29 mouse cellular contexts compared by ENCODE assay signal in genomic region chr9:90216259-90217001, GRCm38 (mm10). TPM values are rescaled to one million over a fixed set of nuclear protein-coding genes. Genes with fewer than 3 reads are reported as not detected.
DNase-seq lines count a peak whose midpoint lies in the region; ATAC-seq and TF ChIP-seq lines count a peak whose summit lies in the region.
"Had no signal": no experiment of that assay in that cellular context is flagged by ENCODE, and none has a peak within 500 bp of the region (broad histone marks: within the 10 kb centered on the region; RNA-seq: fewer than 3 reads in every experiment).

No protein-coding gene starts in this region.

- H3K4me2 ChIP-seq in liver, embryonic 12.5 days, result no peak overlapping the region
- H3K4me2 ChIP-seq in liver, postnatal 0 days (ENCODE audit: low read depth, low read length), result no peak overlapping the region
- no peak overlapping the region for H3K4me2 ChIP-seq in stomach, postnatal 0 days (replicated peaks; ENCODE audit: low read depth)
- H3K4me2 ChIP-seq: embryonic facial prominence, embryonic 13.5 days; forebrain, embryonic 13.5 days; limb, embryonic 15.5 days; lung, embryonic 15.5 days; neural tube, embryonic 13.5 days had no signal

- peaks cover 54% of the 10 kb centered on the region for H3K36me3 ChIP-seq in liver, adult 2 months (ENCODE audit: control insufficient read depth, insufficient read depth, low read length)
- H3K36me3 ChIP-seq in liver, embryonic 12.5 days, result peaks cover 95% of the 10 kb centered on the region
- H3K36me3 ChIP-seq in liver, postnatal 0 days (replicated peaks; ENCODE audit: insufficient read depth, low read length), result peaks cover 84% of the 10 kb centered on the region
- peaks cover 21% of the 10 kb centered on the region for H3K36me3 ChIP-seq in stomach, postnatal 0 days (ENCODE audit: control insufficient read depth, insufficient read depth, low read length)

- peak overlapping the region; percentile 32 for H3K27ac ChIP-seq in liver, adult 2 months (replicated peaks; ENCODE audit: insufficient read depth, low read depth, low read length)
- no peak overlapping the region for H3K27ac ChIP-seq in liver, embryonic 12.5 days
- H3K27ac ChIP-seq in liver, postnatal 0 days (ENCODE audit: low read depth), result 0 out of 2 replicates have a peak overlapping the region, but pooled peaks have one; percentile 3
- H3K27ac ChIP-seq in stomach, postnatal 0 days (replicated peaks), result no peak overlapping the region
- H3K27ac ChIP-seq: embryonic facial prominence, embryonic 13.5 days; forebrain, embryonic 13.5 days; hindbrain, embryonic 10.5 days; kidney, postnatal 0 days; left cerebral cortex, adult 2 months; limb, embryonic 15.5 days; lung, embryonic 15.5 days; neural tube, embryonic 13.5 days had no signal

- H3K9ac ChIP-seq in liver, adult 2 months (ENCODE audit: low read depth, low read length), result no peak overlapping the region
- H3K9ac ChIP-seq in liver, embryonic 12.5 days, result no peak overlapping the region
- no peak overlapping the region for H3K9ac ChIP-seq in liver, postnatal 0 days (replicated peaks)
- no peak overlapping the region for H3K9ac ChIP-seq in stomach, postnatal 0 days (ENCODE audit: low read length)
- H3K9ac ChIP-seq: embryonic facial prominence, embryonic 13.5 days; forebrain, embryonic 13.5 days; limb, embryonic 15.5 days; lung, embryonic 15.5 days; neural tube, embryonic 13.5 days had no signal

- TF ChIP-seq EP300 in liver, postnatal 0 days (IDR thresholded peaks at IDR 0.05; ENCODE audit: low read depth), result no peak
- TF ChIP-seq EP300 in stomach, postnatal 0 days (optimal IDR thresholded peaks at IDR 0.05), result no peak

- H3K4me1 ChIP-seq in liver, adult 2 months (ENCODE audit: control insufficient read depth, insufficient read depth, low read length), result no peaks in the 10 kb centered on the region; the same call in 1 of the 2 replicates
- H3K4me1 ChIP-seq in liver, embryonic 12.5 days, result peaks cover 18% of the 10 kb centered on the region; the same call in 1 of the 2 replicates
- H3K4me1 ChIP-seq in liver, postnatal 0 days (ENCODE audit: insufficient read depth), result no peaks in the 10 kb centered on the region
- no peaks in the 10 kb centered on the region for H3K4me1 ChIP-seq in stomach, postnatal 0 days (replicated peaks; ENCODE audit: control insufficient read depth, insufficient read depth)
- H3K4me1 ChIP-seq: embryonic facial prominence, embryonic 13.5 days; forebrain, embryonic 13.5 days; hindbrain, embryonic 10.5 days; limb, embryonic 15.5 days; lung, embryonic 15.5 days; neural tube, embryonic 13.5 days had no signal

- no peaks in the 10 kb centered on the region for H3K27me3 ChIP-seq in liver, adult 2 months (ENCODE audit: control insufficient read depth, insufficient read depth, low read length)
- no peaks in the 10 kb centered on the region for H3K27me3 ChIP-seq in liver, embryonic 12.5 days (replicated peaks)
- H3K27me3 ChIP-seq in liver, postnatal 0 days (ENCODE audit: insufficient read depth, low read length), result no peaks in the 10 kb centered on the region
- no peaks in the 10 kb centered on the region for H3K27me3 ChIP-seq in stomach, postnatal 0 days (ENCODE audit: control insufficient read depth, insufficient read depth, low read length)
- H3K27me3 ChIP-seq: embryonic facial prominence, embryonic 13.5 days; forebrain, embryonic 13.5 days; limb, embryonic 15.5 days; lung, embryonic 15.5 days; neural tube, embryonic 13.5 days; Patski had no signal

- TF ChIP-seq CTCF in liver, adult 2 months (IDR thresholded peaks at IDR 0.05; ENCODE audit: low read depth, low read length), result no peak
- TF ChIP-seq CTCF in liver, postnatal 0 days (IDR thresholded peaks at IDR 0.05; ENCODE audit: low read depth), result no peak
- TF ChIP-seq CTCF in stomach, postnatal 0 days (IDR thresholded peaks at IDR 0.05; ENCODE audit: low read depth), result no peak

- no peaks in the 10 kb centered on the region for H3K9me3 ChIP-seq in liver, embryonic 12.5 days (replicated peaks)
- H3K9me3 ChIP-seq in liver, postnatal 0 days (ENCODE audit: low read length), result no peaks in the 10 kb centered on the region
- no peaks in the 10 kb centered on the region for H3K9me3 ChIP-seq in stomach, postnatal 0 days (ENCODE audit: control insufficient read depth, low read length)
- H3K9me3 ChIP-seq: embryonic facial prominence, embryonic 13.5 days; forebrain, embryonic 13.5 days; hindbrain, embryonic 10.5 days; limb, embryonic 15.5 days; lung, embryonic 15.5 days; neural tube, embryonic 13.5 days had no signal

- DNase-seq in frontal cortex, postnatal 25 days (ENCODE audit: low spot score in 2 of 2), result no peak
- DNase-seq in liver, adult 2 months (ENCODE audit: extremely low read depth, low read depth, low spot score), result no peak
- DNase-seq in ZHBTc4 (ENCODE audit: low read depth, low spot score), result peak; percentile 35
- no peak for DNase-seq in liver, postnatal 0 days
- no peak for DNase-seq in stomach, postnatal 0 days (ENCODE audit: low spot score)
- DNase-seq in left cerebral cortex, adult 11 months (ENCODE audit: low spot score), result no peak
- DNase-seq: adrenal gland, adult 8-10 months; cerebellum, adult 8-10 months; cerebellum, postnatal 36 days; embryo, embryonic 11 days; gastrocnemius, postnatal 14 days; kidney, adult 2 months; layer of hippocampus, adult 9-11 months; left cerebral cortex, postnatal 4 days; lung, postnatal 36 days; midbrain, embryonic 14.5 days had no signal

- WGBS in liver, adult 2 months, result 57% methylated on average over 11 of the region's 11 CpGs
- WGBS in liver, embryonic 12.5 days (ENCODE audit: insufficient replicate concordance), result 72% methylated on average over 11 of the region's 11 CpGs
- 71% methylated on average over 11 of the region's 11 CpGs for WGBS in liver, postnatal 0 days (ENCODE audit: insufficient replicate concordance)
- WGBS in stomach, postnatal 0 days, result 75% methylated on average over 11 of the region's 11 CpGs

- no peaks in the 10 kb centered on the region; the same call in 1 of the 2 replicates for H3K79me2 ChIP-seq in liver, adult 2 months (ENCODE audit: control insufficient read depth, insufficient read depth, low read length)

- TF ChIP-seq POLR2A in liver, adult 2 months (IDR thresholded peaks at IDR 0.05; ENCODE audit: extremely low read depth, insufficient read depth, low read length), result no peak

- ATAC-seq in frontal cortex, adult (ENCODE audit: low TSS enrichment), result peak; percentile 42
- no peak for ATAC-seq in liver, embryonic 12.5 days
- ATAC-seq in liver, postnatal 0 days, result peak; percentile 27
- ATAC-seq in stomach, postnatal 0 days (ENCODE audit: low FRiP score, low TSS enrichment), result no peak
- ATAC-seq: forebrain, embryonic 13.5 days; Patski had no signal

- no peak overlapping the region for H3K4me3 ChIP-seq in liver, adult 2 months (ENCODE audit: insufficient read depth, low read depth, low read length)
- no peak overlapping the region for H3K4me3 ChIP-seq in liver, embryonic 12.5 days
- no peak overlapping the region for H3K4me3 ChIP-seq in liver, postnatal 0 days (ENCODE audit: low read depth, low read length)
- H3K4me3 ChIP-seq in stomach, postnatal 0 days (ENCODE audit: low read depth, low read length), result no peak overlapping the region
- H3K4me3 ChIP-seq: embryonic facial prominence, embryonic 13.5 days; erythroblast, embryonic 14.5 days; forebrain, embryonic 13.5 days; hindbrain, embryonic 10.5 days; left cerebral cortex, adult 2 months; limb, embryonic 15.5 days; lung, embryonic 15.5 days; neural tube, embryonic 13.5 days had no signal

RNA-seq across cellular contexts. Expression of gene Adamts7, which starts 53.6 kb away (rescaled TPM):
- total RNA-seq in liver, adult 2 months (2014; rRNA removed), result 2.7 and 5.1 TPM in 2 replicates
- 11.0 and 21.8 TPM in 2 replicates for polyA plus RNA-seq in liver, adult 2 months (2012; rRNA removed)
- polyA plus RNA-seq in liver, embryonic 12.5 days (2016; fragmentation: Nextera tagmentation; extraction: Ambion mirVana), result 1.4 and 1.5 TPM in 2 replicates
- 1.6 and 2.0 TPM in 2 replicates for polyA plus RNA-seq in liver, postnatal 0 days (2015; fragmentation: Nextera tagmentation; extraction: Ambion mirVana)
- 2.7 and 3.2 TPM in 2 replicates for polyA plus RNA-seq in stomach, postnatal 0 days (2015; fragmentation: Nextera tagmentation; extraction: Ambion mirVana)
- total RNA-seq: megakaryocyte-erythroid progenitor cell, adult 5-6 weeks had no signal

RNA-seq across cellular contexts. Expression of gene Tbc1d2b, which starts 54.2 kb away (rescaled TPM):
- total RNA-seq in liver, adult 2 months (2014; rRNA removed), result 14.1 and 22.1 TPM in 2 replicates
- polyA plus RNA-seq in liver, adult 2 months (2012; rRNA removed), result 12.7 and 16.9 TPM in 2 replicates
- polyA plus RNA-seq in liver, embryonic 12.5 days (2016; fragmentation: Nextera tagmentation; extraction: Ambion mirVana), result 11.0 and 12.2 TPM in 2 replicates
- polyA plus RNA-seq in liver, postnatal 0 days (2015; fragmentation: Nextera tagmentation; extraction: Ambion mirVana), result 5.1 and 6.2 TPM in 2 replicates
- polyA plus RNA-seq in stomach, postnatal 0 days (2015; fragmentation: Nextera tagmentation; extraction: Ambion mirVana), result 6.6 and 7.7 TPM in 2 replicates

Comparison
In these comparisons a context has a peak if more than half of its experiments do, and no peak if none do; other contexts are left out.
1. ATAC-seq: peak in frontal cortex, adult (single experiment) and liver, postnatal 0 days (single experiment); none in liver, embryonic 12.5 days (single experiment) and stomach, postnatal 0 days (single experiment).
2. H3K27ac ChIP-seq: peak in liver, adult 2 months (single experiment) and liver, postnatal 0 days (single experiment); none in liver, embryonic 12.5 days (single experiment) and stomach, postnatal 0 days (single experiment).